Mouse (Mus musculus): ENCODE measurements around the gene Fam76a. TPM values are rescaled to one million over a fixed set of nuclear protein-coding genes. Genes with fewer than 3 reads are reported as not detected.

Fam76a gene
- total RNA-seq, 1 experiment: 14.9 TPM

DNA sequence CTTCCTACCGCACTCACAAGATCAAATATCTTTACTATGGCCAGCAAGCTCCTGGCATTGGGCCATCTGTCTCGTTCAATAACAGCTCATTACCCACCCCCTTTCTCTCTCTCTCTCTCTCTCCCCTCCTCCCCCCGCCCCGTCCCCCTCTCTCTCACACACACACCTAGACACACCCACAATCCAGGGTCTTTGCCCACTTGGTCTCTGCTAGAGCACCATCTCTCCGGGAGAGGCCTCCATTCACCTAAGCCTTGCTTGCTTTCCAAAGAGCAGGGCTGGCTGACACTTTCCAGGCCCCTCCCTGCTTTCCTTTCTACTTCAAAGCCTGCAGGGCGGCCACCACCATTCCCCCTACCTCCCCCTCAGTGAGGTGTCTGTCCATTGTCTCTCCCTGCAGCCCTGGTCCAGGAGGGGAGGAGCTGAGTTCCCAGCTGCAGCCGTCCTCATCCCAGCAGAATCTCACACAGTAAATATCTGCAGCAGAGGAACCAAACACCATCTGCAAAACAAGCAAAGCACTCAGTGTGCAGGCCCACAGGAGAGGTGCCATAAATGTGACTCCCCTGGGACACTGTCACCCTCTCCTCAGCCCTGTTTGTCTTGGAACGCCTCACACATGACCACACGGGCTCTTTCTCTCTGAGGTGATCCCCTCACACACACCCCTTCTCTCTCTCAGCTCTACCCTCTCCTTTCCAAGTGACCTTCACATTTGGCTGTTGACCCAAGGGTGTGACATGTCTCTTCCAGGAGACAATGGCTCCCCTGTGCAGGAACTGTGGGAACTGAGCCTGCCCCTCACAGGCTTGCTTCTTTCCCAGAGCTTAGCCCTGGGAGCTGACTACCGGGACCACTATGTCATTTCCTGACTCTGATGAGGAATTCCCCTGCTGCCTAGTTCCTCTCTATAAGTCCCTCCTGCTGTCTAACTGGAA is 36.7 kb upstream of the Fam76a start:
- H3K9ac ChIP-seq (ENCODE audit: insufficient read depth, low read depth, low read length, poor library complexity, severe bottlenecking): no peak overlapping the region; the same call in 1 of the 2 replicates
- no peaks in the 10 kb centered on the region for H3K36me3 ChIP-seq (ENCODE audit: control insufficient read depth, insufficient read depth, low read length, poor library complexity, severe bottlenecking)
- DNase-seq (ENCODE audit: low read depth, low spot score): peak; percentile 83
- peak overlapping the region in 1 of 2 experiments; percentile 11; a peak in 2 of 4 replicates for H3K4me3 ChIP-seq (ENCODE audit: insufficient read depth in 1 of 2, low read depth in 1 of 2, low read length in 2 of 2, poor library complexity in 1 of 2, severe bottlenecking in 1 of 2)
- peak overlapping the region; percentile 90 for H3K27ac ChIP-seq (ENCODE audit: insufficient read depth, low read depth, low read length, poor library complexity, severe bottlenecking)
- TF ChIP-seq ZNF384 (IDR thresholded peaks at IDR 0.05; ENCODE audit: low read depth, low read length) (no peak), ZC3H11A (IDR thresholded peaks at IDR 0.05; ENCODE audit: borderline replicate concordance, low read depth, low read length) (no peak)
- no peaks in the 10 kb centered on the region for H3K9me3 ChIP-seq (ENCODE audit: control insufficient read depth, insufficient read depth, low read depth, low read length)
- H3K4me1 ChIP-seq (ENCODE audit: control insufficient read depth in 2 of 2, insufficient read depth in 2 of 2, low read length in 2 of 2, poor library complexity in 1 of 2): peaks cover 17 to 50% of the 10 kb centered on the region in 2 experiments
- in situ Hi-C loops (cut with MboI; ENCODE audit: low sequenced_read_pairs in 2 of 2, unreplicated experiment in 2 of 2): loop anchor here in 1 of 2 experiments (10.0 kb wide), 1 partner anchor 46 kb away; no protein-coding TSS in a partner anchor

- Histone ChIP-seq H3K4me1 (ENCODE audit: control insufficient read depth in 2 of 2, insufficient read depth in 2 of 2, low read length in 2 of 2, poor library complexity in 1 of 2) (peaks cover 11 to 31% of the 10 kb centered on the region in 2 experiments), H3K36me3 (ENCODE audit: control insufficient read depth, insufficient read depth, low read length, poor library complexity, severe bottlenecking) (no peaks in the 10 kb centered on the region), H3K9me3 (ENCODE audit: control insufficient read depth, insufficient read depth, low read depth, low read length) (no peaks in the 10 kb centered on the region), H3K9ac (ENCODE audit: insufficient read depth, low read depth, low read length, poor library complexity, severe bottlenecking) (no peak overlapping the region), H3K4me3 (ENCODE audit: insufficient read depth in 1 of 2, low read depth in 1 of 2, low read length in 2 of 2, poor library complexity in 1 of 2, severe bottlenecking in 1 of 2) (no peak overlapping the region), H3K27ac (ENCODE audit: insufficient read depth, low read depth, low read length, poor library complexity, severe bottlenecking) (no peak overlapping the region)
- DNase-seq (ENCODE audit: low read depth, low spot score): no peak
- in situ Hi-C loops (cut with MboI; ENCODE audit: low sequenced_read_pairs in 2 of 2, unreplicated experiment in 2 of 2): loop anchor here in 1 of 2 experiments (10.0 kb wide), 1 partner anchor 49 kb away; no protein-coding TSS in a partner anchor
- TF ChIP-seq ZNF384 (IDR thresholded peaks at IDR 0.05; ENCODE audit: low read depth, low read length) (no peak), ZC3H11A (IDR thresholded peaks at IDR 0.05; ENCODE audit: borderline replicate concordance, low read depth, low read length) (no peak), HCFC1 (IDR thresholded peaks at IDR 0.05; ENCODE audit: borderline replicate concordance, insufficient read depth, low read length) (no peak), MAFK (IDR thresholded peaks at IDR 0.05; ENCODE audit: insufficient read depth, low read depth, low read length) (no peak), CHD2 (IDR thresholded peaks at IDR 0.05; ENCODE audit: low read depth, low read length) (no peak)
Observed at GRCm38 (mm10) chr4:132955395-132955791, 33.0 kb upstream of the Fam76a start.

- no peak overlapping the region for H3K4me3 ChIP-seq (ENCODE audit: insufficient read depth in 1 of 2, low read depth in 1 of 2, low read length in 2 of 2, poor library complexity in 1 of 2, severe bottlenecking in 1 of 2)
- TF ChIP-seq MAFK (IDR thresholded peaks at IDR 0.05; ENCODE audit: insufficient read depth, low read depth, low read length) (no peak), CHD2 (IDR thresholded peaks at IDR 0.05; ENCODE audit: low read depth, low read length) (no peak), ZNF384 (IDR thresholded peaks at IDR 0.05; ENCODE audit: low read depth, low read length) (no peak), ZC3H11A (IDR thresholded peaks at IDR 0.05; ENCODE audit: borderline replicate concordance, low read depth, low read length) (no peak), HCFC1 (IDR thresholded peaks at IDR 0.05; ENCODE audit: borderline replicate concordance, insufficient read depth, low read length) (no peak)
- H3K4me1 ChIP-seq (ENCODE audit: control insufficient read depth in 2 of 2, insufficient read depth in 2 of 2, low read length in 2 of 2, poor library complexity in 1 of 2): peaks cover 10 to 26% of the 10 kb centered on the region in 2 experiments
- in situ Hi-C loops (cut with MboI; ENCODE audit: low sequenced_read_pairs in 2 of 2, unreplicated experiment in 2 of 2): loop anchor here in 1 of 2 experiments (10.0 kb wide), 1 partner anchor 50 kb away; no protein-coding TSS in a partner anchor
- H3K36me3 ChIP-seq (ENCODE audit: control insufficient read depth, insufficient read depth, low read length, poor library complexity, severe bottlenecking): no peaks in the 10 kb centered on the region
- H3K27ac ChIP-seq (ENCODE audit: insufficient read depth, low read depth, low read length, poor library complexity, severe bottlenecking): no peak overlapping the region
- H3K9me3 ChIP-seq (ENCODE audit: control insufficient read depth, insufficient read depth, low read depth, low read length): no peaks in the 10 kb centered on the region
- H3K9ac ChIP-seq (ENCODE audit: insufficient read depth, low read depth, low read length, poor library complexity, severe bottlenecking): no peak overlapping the region
- DNase-seq (ENCODE audit: low read depth, low spot score): no peak
Observed at GRCm38 (mm10) chr4:132954530-132955394, 32.4 kb upstream of the Fam76a start.

- Histone ChIP-seq H3K4me1 (ENCODE audit: control insufficient read depth in 2 of 2, insufficient read depth in 2 of 2, low read length in 2 of 2, poor library complexity in 1 of 2) (peaks cover 14 to 22% of the 10 kb centered on the region in 2 experiments; a peak in 3 of 4 replicates), H3K27ac (ENCODE audit: insufficient read depth, low read depth, low read length, poor library complexity, severe bottlenecking) (no peak overlapping the region), H3K9me3 (ENCODE audit: control insufficient read depth, insufficient read depth, low read depth, low read length) (no peaks in the 10 kb centered on the region), H3K9ac (ENCODE audit: insufficient read depth, low read depth, low read length, poor library complexity, severe bottlenecking) (no peak overlapping the region), H3K4me3 (ENCODE audit: insufficient read depth in 1 of 2, low read depth in 1 of 2, low read length in 2 of 2, poor library complexity in 1 of 2, severe bottlenecking in 1 of 2) (no peak overlapping the region), H3K36me3 (ENCODE audit: control insufficient read depth, insufficient read depth, low read length, poor library complexity, severe bottlenecking) (no peaks in the 10 kb centered on the region)
- no peak for DNase-seq (ENCODE audit: low read depth, low spot score)
- in situ Hi-C loops (cut with MboI; ENCODE audit: low sequenced_read_pairs in 2 of 2, unreplicated experiment in 2 of 2): loop anchor here in 1 of 2 experiments (10.0 kb wide), 1 partner anchor 54 kb away; no protein-coding TSS in a partner anchor
- TF ChIP-seq HCFC1 (IDR thresholded peaks at IDR 0.05; ENCODE audit: borderline replicate concordance, insufficient read depth, low read length): no peak
- TF ChIP-seq ZC3H11A (IDR thresholded peaks at IDR 0.05; ENCODE audit: borderline replicate concordance, low read depth, low read length): no peak
- TF ChIP-seq MAFK (IDR thresholded peaks at IDR 0.05; ENCODE audit: insufficient read depth, low read depth, low read length): no peak
- no peak for TF ChIP-seq CHD2 (IDR thresholded peaks at IDR 0.05; ENCODE audit: low read depth, low read length)
- no peak for TF ChIP-seq ZNF384 (IDR thresholded peaks at IDR 0.05; ENCODE audit: low read depth, low read length)
Observed at GRCm38 (mm10) chr4:132950999-132951398, 28.6 kb upstream of the Fam76a start.
